Mouse (Mus musculus) myocyte (in vitro differentiated cells): ENCODE results near the gene Olfr212. TPM values are rescaled to one million over a fixed set of nuclear protein-coding genes. Genes with fewer than 3 reads are reported as not detected.

Experiments
- H3K27me3 ChIP-seq: one replicate; pipeline ENCODE4 v1.6.1; 2011; ENCODE audit not compliant: control insufficient read depth, insufficient read depth, insufficient read length
- H3K36me3 ChIP-seq: one replicate; pipeline ENCODE4 v1.6.1; 2011; ENCODE audit not compliant: control insufficient read depth, insufficient read depth
- H3K4me2 ChIP-seq: one replicate; pipeline ENCODE4 v1.6.1; 2011; ENCODE audit warnings: low read depth, control low read depth
- H3K4me3 ChIP-seq: one replicate; pipeline ENCODE4 v1.5.1; 2011; ENCODE audit warnings: mild to moderate bottlenecking, control low read depth, moderate library complexity
- H3K79me2 ChIP-seq: one replicate; pipeline ENCODE4 v1.6.1; 2011; ENCODE audit not compliant: control insufficient read depth, insufficient read depth
- H3ac ChIP-seq: one replicate; pipeline ENCODE4 v1.6.1; 2011; ENCODE audit not compliant: control insufficient read depth, insufficient read length
- CEBPB ChIP-seq: IDR thresholded peaks from 2 replicates; pipeline ENCODE4 v1.6.1; 2011; ENCODE audit warnings: mild to moderate bottlenecking, moderate library complexity; ENCODE audit not compliant: poor library complexity, insufficient read depth, severe bottlenecking
- E2F4 ChIP-seq: IDR thresholded peaks from one replicate; pipeline ENCODE4 v1.6.1; 2011; ENCODE audit warnings: mild to moderate bottlenecking, control low read depth, moderate library complexity; ENCODE audit not compliant: insufficient read depth
- MAX ChIP-seq: IDR thresholded peaks from one replicate; pipeline ENCODE4 v1.6.1; 2011; ENCODE audit warnings: low read depth, mild to moderate bottlenecking, control low read depth
- MYOD1 ChIP-seq, 3 experiments: IDR thresholded peaks; one replicate each; pipeline ENCODE4 v1.6.1; 2011; ENCODE audit warnings: control low read depth in 2 of 3, low read depth in 2 of 3, mild to moderate bottlenecking in 2 of 3, moderate library complexity in 1 of 3; ENCODE audit not compliant: insufficient read length in 2 of 3, control insufficient read depth in 1 of 3
- MYOG ChIP-seq, 3 experiments: IDR thresholded peaks; one replicate each; pipeline ENCODE4 v1.6.1; 2011; ENCODE audit warnings: control low read depth in 2 of 3, low read depth in 2 of 3, mild to moderate bottlenecking in 2 of 3; ENCODE audit not compliant: insufficient read length in 2 of 3, control insufficient read depth in 1 of 3, insufficient read depth in 1 of 3
- POLR2A ChIP-seq: IDR thresholded peaks from one replicate; pipeline ENCODE4 v1.6.1; 2011; ENCODE audit warnings: low read depth, mild to moderate bottlenecking, control low read depth, moderate library complexity; ENCODE audit not compliant: insufficient read length
- POLR2AphosphoS2 ChIP-seq: IDR thresholded peaks from one replicate; pipeline ENCODE4 v1.6.1; 2011; ENCODE audit warnings: low read depth, control low read depth; ENCODE audit not compliant: insufficient read length
- REST ChIP-seq: IDR thresholded peaks from one replicate; pipeline ENCODE4 v1.6.1; 2011; ENCODE audit warnings: mild to moderate bottlenecking, control low read depth, moderate library complexity; ENCODE audit not compliant: insufficient read depth, insufficient read length
- SRF ChIP-seq: IDR thresholded peaks from one replicate; pipeline ENCODE4 v1.6.1; 2011; ENCODE audit warnings: low read depth; ENCODE audit not compliant: control insufficient read depth, insufficient read length
- TCF12 ChIP-seq: IDR thresholded peaks from one replicate; pipeline ENCODE4 v1.6.1; 2011; ENCODE audit warnings: mild to moderate bottlenecking, control low read depth; ENCODE audit not compliant: poor library complexity, insufficient read depth, severe bottlenecking
- TCF3 ChIP-seq: IDR thresholded peaks from one replicate; pipeline ENCODE4 v1.6.1; 2011; ENCODE audit warnings: low read depth, control low read depth; ENCODE audit not compliant: insufficient read length
- USF1 ChIP-seq: IDR thresholded peaks from one replicate; pipeline ENCODE4 v1.6.1; 2011; ENCODE audit warnings: low read depth, mild to moderate bottlenecking, control low read depth, moderate library complexity
- polyA plus RNA-seq: library from polyadenylated mRNA; unstranded; fragments of >200 nt; fragmentation: generic; extraction: Trizol; gene quantifications from one replicate; pipeline ENCODE4 v1.2.1, GENCODE M21; 2012; ENCODE audit warnings: missing spikeins

Olfr212 gene
- polyA plus RNA-seq, 1 experiment = not detected

GRCm38 (mm10) chr6:116554952-116555351 is 48.6 kb downstream of the Olfr212 start:
- Histone ChIP-seq H3K36me3 (no peaks in the 10 kb centered on the region), H3K79me2 (no peaks in the 10 kb centered on the region), H3K4me2 (no peak overlapping the region), H3K27me3 (no peaks in the 10 kb centered on the region), H3ac (no peak overlapping the region), H3K4me3 (no peak overlapping the region)
- no peak for TF ChIP-seq MAX
- TF ChIP-seq SRF = no peak
- no peak for TF ChIP-seq TCF3
- no peak for TF ChIP-seq REST
- no peak for TF ChIP-seq POLR2A
- TF ChIP-seq USF1 = no peak
- TF ChIP-seq E2F4 = no peak
- no peak for TF ChIP-seq MYOG (IDR thresholded peaks at IDR 0.05; ENCODE audit: control insufficient read depth in 1 of 3, insufficient read depth in 1 of 3, insufficient read length in 2 of 3, low read depth in 2 of 3)
- TF ChIP-seq MYOD1 (IDR thresholded peaks at IDR 0.05; ENCODE audit: control insufficient read depth in 1 of 3, insufficient read length in 2 of 3, low read depth in 2 of 3) = no peak
- TF ChIP-seq TCF12 = no peak
- TF ChIP-seq POLR2AphosphoS2 = no peak
- no peak for TF ChIP-seq CEBPB

Other genes with a start within 250 kb of the Olfr212 start
- 2.1 TPM for gene Zfand4, start 242.3 kb upstream of the Olfr212 start, polyA plus RNA-seq
- gene March8, start 168.5 kb upstream of the Olfr212 start, polyA plus RNA-seq = 38.8 TPM
- gene Alox5, start 45.3 kb upstream of the Olfr212 start, polyA plus RNA-seq = 21.7 TPM
- gene Olfr211, start 17.4 kb upstream of the Olfr212 start, polyA plus RNA-seq = not detected
- not detected for gene Olfr213, start 31.9 kb downstream of the Olfr212 start, polyA plus RNA-seq
- gene Gm5580, start 44.6 kb downstream of the Olfr212 start, polyA plus RNA-seq = 0.48 TPM
- gene Olfr214, start 47.7 kb downstream of the Olfr212 start, polyA plus RNA-seq = not detected
- 0.14 TPM for gene Olfr215, start 77.7 kb downstream of the Olfr212 start, polyA plus RNA-seq
- gene Zfp422, start 122.5 kb downstream of the Olfr212 start, polyA plus RNA-seq = 5.2 TPM
- gene Depp1, start 144.1 kb downstream of the Olfr212 start, polyA plus RNA-seq = 12.0 TPM
- 0.86 TPM for gene Rassf4, start 167.4 kb downstream of the Olfr212 start, polyA plus RNA-seq
- 0.04 TPM for gene Tmem72, start 210.4 kb downstream of the Olfr212 start, polyA plus RNA-seq